Mouse (Mus musculus): ENCODE results near the gene Tbc1d9b.

- TF ChIP-seq POLR2A (IDR thresholded peaks at IDR 0.05; ENCODE audit: insufficient read depth, low read depth, low read length) (no peak), CTCF (IDR thresholded peaks at IDR 0.05) (no peak)
Measured at GRCm38 (mm10) chr11:50089840-50090239, 41.4 kb upstream of the Tbc1d9b start.

All from heart, adult 2 months (tissue).